Mouse (Mus musculus): Measurements from ENCODE around the gene Hist1h2bk.

The Hist1h2bk gene

DNA sequence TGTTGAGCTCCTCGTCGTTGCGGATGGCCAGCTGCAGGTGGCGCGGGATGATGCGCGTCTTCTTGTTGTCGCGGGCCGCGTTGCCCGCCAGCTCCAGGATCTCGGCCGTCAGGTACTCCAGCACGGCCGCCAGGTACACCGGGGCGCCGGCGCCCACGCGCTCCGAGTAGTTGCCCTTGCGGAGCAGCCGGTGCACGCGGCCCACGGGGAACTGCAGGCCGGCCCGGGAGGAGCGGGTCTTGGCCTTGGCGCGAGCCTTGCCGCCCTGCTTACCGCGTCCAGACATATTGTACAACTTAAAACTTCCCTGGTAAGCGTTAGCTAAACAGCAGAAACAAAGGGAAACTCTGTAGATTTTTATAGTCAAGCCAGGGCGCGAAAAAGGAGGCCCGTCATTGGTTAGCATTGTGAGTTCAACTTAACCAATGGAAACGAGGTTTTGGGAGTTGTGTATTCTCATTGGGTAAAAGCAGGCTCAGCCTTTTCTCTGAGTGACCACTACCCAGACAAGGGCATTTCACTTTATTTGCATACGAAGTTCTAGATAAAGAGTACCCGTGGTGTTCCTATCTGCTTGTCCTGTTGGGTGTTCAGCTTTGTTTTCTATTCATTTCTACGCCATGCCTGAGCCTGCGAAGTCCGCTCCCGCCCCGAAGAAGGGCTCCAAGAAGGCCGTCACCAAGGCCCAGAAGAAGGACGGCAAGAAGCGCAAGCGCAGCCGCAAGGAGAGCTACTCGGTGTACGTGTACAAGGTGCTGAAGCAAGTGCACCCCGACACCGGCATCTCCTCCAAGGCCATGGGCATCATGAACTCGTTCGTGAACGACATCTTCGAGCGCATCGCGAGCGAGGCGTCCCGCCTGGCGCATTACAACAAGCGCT, at the start of gene Hist1h2bk, which contains the start of gene Hist1h2ah:
Gene Hist1h2bk (plus strand): TSS at position 604 of the 882 bp plus-strand sequence.
Gene Hist1h2ah (minus strand): TSS at position 302 of the 882 bp plus-strand sequence.
- in situ Hi-C loops (cut with MboI, MseI): loop anchor here (5.0 to 10.0 kb wide), 5 partner anchors 211 to 1712 kb away; partner anchors contain the start of genes Hist1h2bb (in 2 of the 2), Hist1h3c (in 2 of the 2), Hist1h2ad (in 1 of the 2) and Hist1h2ae (in 1 of the 2)

- in situ Hi-C loops (cut with MboI, MseI): loop anchor here in 1 of 2 experiments (5.0 kb wide), 1 partner anchor 670 kb away; no protein-coding TSS in a partner anchor
These were observed 43.1 kb upstream of the Hist1h2bk start for GRCm38 (mm10) chr13:21992550-21992949.

DNA sequence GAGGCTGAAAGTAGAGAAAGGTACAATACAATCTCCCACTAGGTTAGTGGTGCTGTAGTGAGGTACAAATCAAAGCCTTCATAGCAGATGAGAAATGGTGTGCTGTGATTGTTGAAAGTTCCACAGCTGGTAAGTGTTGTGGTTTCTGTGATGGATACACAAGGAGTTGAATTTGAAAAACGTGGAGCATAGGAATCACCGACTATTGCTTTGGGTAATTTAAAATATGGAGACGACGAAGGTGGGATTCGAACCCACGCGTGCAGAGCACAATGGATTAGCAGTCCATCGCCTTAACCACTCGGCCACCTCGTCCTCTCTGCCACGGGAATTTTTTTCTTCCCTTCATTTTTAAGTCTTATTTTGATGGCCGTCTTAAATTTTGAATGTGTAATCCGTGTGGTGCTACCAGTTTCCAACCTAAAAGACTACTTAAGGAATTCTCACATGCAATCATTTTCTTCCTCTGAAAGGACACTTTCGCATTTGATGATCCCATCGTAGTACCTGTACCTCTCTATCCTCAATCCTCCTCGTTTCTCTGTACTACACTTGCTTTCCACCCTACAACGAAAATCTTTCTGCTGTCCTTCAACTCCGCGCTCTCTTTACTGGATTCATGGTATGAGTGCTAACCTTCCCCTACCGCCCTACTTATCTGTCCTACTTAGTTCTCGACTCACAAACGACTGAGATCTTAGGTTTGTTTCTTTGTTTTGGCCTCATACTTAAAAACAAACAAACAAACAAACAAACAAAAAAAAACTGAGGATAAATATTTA, 41.5 kb upstream of the Hist1h2bk start:
- in situ Hi-C loops (cut with MboI, MseI): loop anchor here in 1 of 2 experiments (5.0 kb wide), 1 partner anchor 672 kb away; no protein-coding TSS in a partner anchor

GRCm38 (mm10) chr13:21994896-21995295, 40.8 kb upstream of the Hist1h2bk start:
- in situ Hi-C loops (cut with MboI, MseI): loop anchor here in 1 of 2 experiments (5.0 kb wide), 1 partner anchor 673 kb away; no protein-coding TSS in a partner anchor

DNA sequence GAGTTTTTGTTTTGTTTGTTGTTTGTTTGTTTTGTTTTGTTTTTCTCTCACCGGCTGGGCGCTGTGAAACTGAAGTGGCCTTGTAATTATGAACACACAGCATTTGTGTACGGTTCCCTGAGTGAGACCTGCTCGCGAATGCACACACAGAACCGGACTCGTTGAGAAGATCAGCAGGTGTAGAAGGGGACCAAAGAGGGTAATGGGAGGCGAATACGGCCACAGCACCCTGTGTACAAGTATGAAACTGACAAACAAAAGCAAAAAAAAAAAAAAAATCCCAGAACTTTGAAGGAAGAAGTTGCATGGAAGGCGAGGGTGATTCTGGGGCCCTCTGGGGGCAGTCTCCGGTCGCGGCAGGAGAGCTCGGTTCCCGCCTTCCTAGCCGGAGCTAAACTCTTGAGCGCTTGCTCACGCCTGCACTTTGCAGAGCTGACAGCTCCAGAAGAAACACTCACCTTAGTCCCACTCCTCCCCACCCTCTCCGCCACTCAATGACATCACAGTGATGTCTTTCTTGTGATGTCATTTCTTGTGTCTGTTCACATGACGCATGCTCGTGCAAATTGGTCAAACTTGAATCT, 40.2 kb upstream of the Hist1h2bk start:
- in situ Hi-C loops (cut with MboI, MseI): no loop called here

DNA sequence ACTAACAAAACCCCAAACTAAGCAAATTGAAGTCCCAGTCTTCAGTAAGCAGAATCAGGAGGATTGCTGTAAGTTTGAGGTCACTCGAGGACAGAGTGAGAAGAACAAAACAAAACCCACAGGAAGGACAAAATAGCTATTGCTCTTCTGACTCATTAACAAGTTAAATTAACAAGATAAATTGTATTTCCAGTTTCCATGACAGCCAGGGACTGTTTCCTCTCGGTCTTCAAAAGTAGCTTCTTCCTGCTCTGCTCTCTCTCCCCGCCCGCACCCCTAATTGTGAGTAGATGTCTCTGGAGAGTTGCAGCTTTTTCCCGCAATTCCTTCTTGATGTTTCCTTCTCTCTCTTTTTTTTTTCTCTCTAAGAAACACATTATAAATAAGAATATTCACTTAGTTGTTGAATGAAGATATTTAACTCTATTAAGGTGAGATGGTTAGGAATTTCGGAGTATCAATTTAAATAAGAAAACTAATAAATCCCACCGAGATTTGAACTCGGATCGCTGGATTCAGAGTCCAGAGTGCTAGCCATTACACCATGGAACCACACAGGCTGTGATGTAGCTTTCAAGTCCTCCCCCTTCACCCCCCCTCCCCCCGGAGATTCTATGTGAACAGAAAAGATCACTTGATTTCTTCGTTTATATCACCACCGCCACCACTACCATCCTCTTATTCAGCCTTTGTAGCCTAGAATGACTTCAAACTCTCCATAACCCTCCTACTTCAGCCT, 39.4 kb upstream of the Hist1h2bk start:
- in situ Hi-C loops (cut with MboI, MseI): no loop called here

GRCm38 (mm10) chr13:21996840-21997185, 38.9 kb upstream of the Hist1h2bk start:
- in situ Hi-C loops (cut with MboI, MseI): no loop called here

DNA sequence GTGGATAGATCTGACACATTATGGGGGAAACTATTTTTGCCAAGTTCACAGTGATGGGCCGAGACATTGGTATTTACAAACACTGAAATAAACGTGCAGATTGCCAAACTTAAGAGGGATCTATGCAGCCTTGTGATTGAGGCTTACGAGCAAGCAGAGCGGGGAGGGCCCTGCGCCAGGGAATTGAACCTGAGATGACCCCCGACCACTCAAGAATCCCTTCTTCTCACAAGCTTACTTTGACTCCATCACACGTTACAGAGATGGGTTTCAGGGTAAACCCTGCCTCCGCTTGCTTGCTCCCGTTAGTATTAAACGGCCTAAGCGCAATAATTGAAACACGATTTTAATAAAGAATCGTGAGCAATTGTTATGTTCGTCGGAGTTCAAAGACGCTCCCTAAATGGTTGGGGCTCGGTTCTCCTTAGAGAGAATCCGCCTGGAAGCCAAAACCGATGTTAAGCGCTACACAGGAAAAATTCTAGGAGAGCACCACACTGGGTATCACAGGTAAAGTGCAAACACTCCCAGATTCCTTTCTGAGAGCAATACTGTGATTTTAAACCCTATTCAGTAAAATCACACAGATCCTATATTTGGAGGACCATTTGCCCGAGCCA, 38.4 kb upstream of the Hist1h2bk start:
- in situ Hi-C loops (cut with MboI, MseI): no loop called here

- in situ Hi-C loops (cut with MboI, MseI): no loop called here
These were observed 37.8 kb upstream of the Hist1h2bk start for GRCm38 (mm10) chr13:21997821-21998220.

GRCm38 (mm10) chr13:21998412-21998811, 37.3 kb upstream of the Hist1h2bk start:
- in situ Hi-C loops (cut with MboI, MseI): no loop called here

GRCm38 (mm10) chr13:21999147-21999546, 36.5 kb upstream of the Hist1h2bk start:
- in situ Hi-C loops (cut with MboI, MseI): no loop called here

DNA sequence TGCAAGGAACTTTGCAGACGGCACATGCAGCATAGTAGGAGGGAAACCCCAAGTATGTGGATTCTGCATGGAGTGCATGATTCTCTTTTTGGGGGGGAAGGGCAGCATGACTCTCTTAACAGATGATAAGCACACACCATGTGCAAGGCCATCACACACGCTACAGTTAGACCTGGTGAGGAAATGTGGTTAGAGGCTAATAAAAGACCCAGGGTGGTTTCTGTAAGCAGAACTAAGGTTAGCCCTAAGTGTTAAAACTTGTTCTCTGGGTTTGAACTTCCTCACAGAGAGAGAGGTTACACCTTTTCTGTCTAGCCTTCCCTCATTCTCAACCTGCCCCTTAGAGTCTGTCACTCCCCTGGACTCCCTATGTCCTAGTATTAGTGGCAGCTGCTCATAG, 34.3 kb upstream of the Hist1h2bk start:
- in situ Hi-C loops (cut with MboI, MseI): no loop called here

GRCm38 (mm10) chr13:22001823-22002222, 33.8 kb upstream of the Hist1h2bk start:
- in situ Hi-C loops (cut with MboI, MseI): no loop called here

- in situ Hi-C loops (cut with MboI, MseI): no loop called here
These were observed 29.9 kb upstream of the Hist1h2bk start for GRCm38 (mm10) chr13:22005605-22006333.

DNA sequence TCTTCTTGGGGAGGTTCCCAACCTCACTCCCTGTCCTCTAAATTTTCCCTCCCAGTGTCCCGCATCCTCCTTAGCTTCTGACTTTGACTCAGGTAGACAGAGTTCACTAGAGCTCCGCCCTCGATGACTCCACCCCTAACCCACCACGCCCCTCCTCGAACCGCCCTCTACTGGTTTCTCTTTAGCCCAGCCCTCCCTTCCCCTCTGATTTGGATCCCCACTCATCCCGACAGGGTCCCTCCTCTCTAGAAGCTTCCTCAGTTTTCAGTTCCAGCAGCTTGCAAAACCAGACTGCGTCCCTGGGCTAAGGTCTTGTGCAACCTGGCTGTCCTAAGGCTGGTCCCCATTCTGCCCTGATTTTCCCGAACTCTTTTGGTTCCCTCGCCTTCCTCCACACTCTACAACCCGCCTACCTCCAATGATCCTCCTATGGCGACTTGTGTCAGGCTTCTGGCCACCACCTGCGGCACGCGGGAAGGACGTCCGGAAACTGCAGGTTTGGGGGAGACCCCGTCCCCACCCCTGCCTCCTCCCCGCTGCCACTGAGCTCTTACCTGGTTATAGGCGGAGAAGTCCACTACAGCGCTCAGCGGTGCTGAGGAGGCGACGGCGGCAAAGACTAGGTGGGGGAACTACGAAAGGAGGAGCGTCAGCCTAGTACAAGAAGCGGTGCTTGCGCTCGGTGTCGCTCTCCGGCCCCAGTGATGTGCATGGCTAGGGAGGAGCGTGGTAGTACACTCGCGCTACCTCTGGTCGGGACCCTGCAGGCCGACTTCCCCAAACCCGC, 29.1 kb upstream of the Hist1h2bk start:
- in situ Hi-C loops (cut with MboI, MseI): no loop called here

DNA sequence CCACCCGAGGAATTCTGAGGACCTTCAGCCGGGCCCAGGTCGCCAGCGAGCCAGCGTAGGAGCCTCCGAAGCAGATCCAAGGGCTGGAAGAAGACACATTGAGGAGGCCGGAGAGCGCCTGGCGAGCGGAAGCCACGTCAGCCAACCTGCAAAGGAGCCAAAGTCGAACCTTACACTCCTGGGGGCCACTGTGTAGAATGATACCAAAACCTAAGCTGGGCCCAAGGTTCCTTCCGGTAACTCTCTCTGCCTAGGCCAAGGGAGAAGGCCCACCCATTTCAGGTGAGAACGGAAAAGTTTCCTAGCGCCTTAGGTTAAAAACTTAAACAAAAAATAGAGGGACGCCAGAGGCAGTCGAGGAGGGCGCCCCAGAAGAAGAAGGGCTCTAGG, 28.6 kb upstream of the Hist1h2bk start:
- in situ Hi-C loops (cut with MboI, MseI): no loop called here

GRCm38 (mm10) chr13:22007872-22008271, 27.8 kb upstream of the Hist1h2bk start:
- in situ Hi-C loops (cut with MboI, MseI): no loop called here

- in situ Hi-C loops (cut with MboI, MseI): no loop called here
These were observed 27.0 kb upstream of the Hist1h2bk start for GRCm38 (mm10) chr13:22008707-22009106.

DNA sequence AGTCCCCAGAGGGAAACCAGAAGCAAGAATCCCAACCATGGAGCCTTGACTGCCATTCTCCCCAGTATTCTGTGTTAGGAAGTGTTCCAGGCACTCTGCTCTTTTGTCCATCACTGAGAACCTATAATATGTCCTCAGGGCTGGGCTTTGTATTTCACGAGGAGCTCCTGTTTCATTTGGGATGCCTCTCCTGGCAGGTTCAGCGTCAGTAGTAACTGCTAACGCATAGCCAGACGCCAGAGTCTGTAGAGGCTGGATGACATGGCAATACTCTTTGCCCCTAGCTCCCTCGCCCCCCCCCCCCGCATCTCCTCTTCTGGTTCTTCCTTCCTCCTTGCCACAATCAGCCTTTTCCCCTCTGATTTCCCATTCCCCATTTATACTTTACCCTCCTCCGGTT, 26.0 kb upstream of the Hist1h2bk start, which contains the start of gene Prss16:
Gene Prss16 (minus strand): TSS at position 101 of the 400 bp plus-strand sequence.
- in situ Hi-C loops (cut with MboI, MseI): loop anchor here in 1 of 2 experiments (5.0 kb wide), 1 partner anchor 42 kb away; no protein-coding TSS in a partner anchor

Measured in T-helper 17 cell (primary cell).